Mouse (Mus musculus): ENCODE data around the gene Atg5.
A peak's percentile ranks its signal among the peaks of the same experiment; 100 is the strongest.
"Not testable (repeated sequence)": the region's sequence is repeated elsewhere in the genome, so short reads cannot be mapped to it uniquely, and the experiment has no call there.

Atg5 gene

GRCm38 (mm10) chr10:44315276-44315675 lies 47.1 kb downstream of the Atg5 start:
- DNase-seq (ENCODE audit: low read depth, low spot score), result peak; percentile 85

GRCm38 (mm10) chr10:44316280-44317270 lies 48.4 kb downstream of the Atg5 start:
- no peak for DNase-seq (ENCODE audit: low read depth, low spot score)

GRCm38 (mm10) chr10:44322166-44322565 lies 54.0 kb downstream of the Atg5 start:
- no peak for DNase-seq (ENCODE audit: low read depth, low spot score)

- DNase-seq (ENCODE audit: low read depth, low spot score), result no peak
Measured at GRCm38 (mm10) chr10:44323070-44323775, 55.1 kb downstream of the Atg5 start.

- no peak for DNase-seq (ENCODE audit: low read depth, low spot score)
Measured at GRCm38 (mm10) chr10:44323836-44324235, 55.7 kb downstream of the Atg5 start.

DNA sequence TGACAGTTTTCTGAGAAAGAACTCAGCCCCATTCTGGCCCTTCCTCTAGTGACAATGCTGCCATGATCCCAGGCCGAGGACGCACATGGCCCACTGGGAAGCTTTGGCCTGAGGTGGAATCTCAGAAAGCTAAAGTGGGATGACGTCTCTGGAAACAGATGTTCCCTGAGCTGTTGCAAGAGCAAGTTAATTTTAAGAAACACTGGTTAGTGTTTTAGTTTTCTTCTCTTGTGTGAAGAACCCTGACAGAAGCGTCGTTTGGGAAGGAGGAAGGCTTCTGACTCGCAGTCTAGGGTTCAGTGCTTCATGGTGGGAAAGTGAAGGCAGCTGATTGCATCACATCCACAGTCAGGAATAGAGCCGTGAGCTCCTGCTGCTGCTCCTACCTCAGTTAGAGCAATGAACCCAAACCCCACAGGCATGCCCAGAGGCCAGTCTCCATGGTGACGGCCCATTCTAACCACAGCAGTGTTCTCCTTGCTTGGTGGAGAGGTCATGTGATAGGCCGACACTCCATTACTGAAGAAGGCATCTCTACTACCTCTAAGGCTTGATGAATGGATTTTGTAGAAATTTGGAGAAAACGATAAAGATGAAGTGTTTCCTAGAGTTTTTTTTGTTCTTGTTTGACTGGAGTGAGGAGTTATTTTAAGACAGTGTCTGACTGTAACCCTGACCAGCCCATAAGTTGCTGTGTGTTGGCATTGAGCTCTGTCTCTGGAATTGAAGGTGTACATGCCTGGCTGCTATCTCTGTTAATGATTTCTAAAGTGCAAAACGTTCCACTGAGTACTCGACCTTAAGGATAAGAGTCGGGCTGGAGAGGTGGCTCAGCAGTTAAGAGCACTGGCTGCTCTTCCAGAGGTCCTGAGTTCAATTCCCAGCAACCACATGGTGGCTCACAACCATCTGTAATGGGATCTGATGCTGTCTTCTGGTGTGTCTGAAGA lies 57.7 kb downstream of the Atg5 start:
- DNase-seq (ENCODE audit: low read depth, low spot score), result peak; percentile 82

GRCm38 (mm10) chr10:44327057-44327456 lies 58.9 kb downstream of the Atg5 start:
- no peak for DNase-seq (ENCODE audit: low read depth, low spot score)

- peak; percentile 35 for DNase-seq (ENCODE audit: low read depth, low spot score)
Measured at GRCm38 (mm10) chr10:44328347-44328746, 60.2 kb downstream of the Atg5 start.

DNA sequence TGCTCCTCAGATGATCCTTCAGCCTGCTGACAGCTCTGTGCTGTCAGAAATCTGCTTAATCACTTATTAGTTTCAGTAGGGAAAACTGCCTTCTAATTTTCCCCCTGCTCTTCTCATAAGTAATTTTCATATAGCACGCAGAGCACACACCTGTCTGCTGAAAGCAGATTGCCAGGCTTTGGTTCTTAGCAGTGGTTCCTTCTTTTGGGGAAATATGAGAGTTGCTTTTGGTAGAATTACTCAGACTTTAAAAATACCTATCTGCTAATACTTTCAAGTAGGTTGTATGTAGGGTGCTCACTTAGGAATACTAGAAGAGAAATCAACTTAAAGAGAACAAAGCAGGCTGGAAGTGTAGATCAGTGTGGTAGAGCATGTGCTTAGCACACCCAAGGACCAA lies 62.6 kb downstream of the Atg5 start:
- DNase-seq (ENCODE audit: low read depth, low spot score), result no peak

DNA sequence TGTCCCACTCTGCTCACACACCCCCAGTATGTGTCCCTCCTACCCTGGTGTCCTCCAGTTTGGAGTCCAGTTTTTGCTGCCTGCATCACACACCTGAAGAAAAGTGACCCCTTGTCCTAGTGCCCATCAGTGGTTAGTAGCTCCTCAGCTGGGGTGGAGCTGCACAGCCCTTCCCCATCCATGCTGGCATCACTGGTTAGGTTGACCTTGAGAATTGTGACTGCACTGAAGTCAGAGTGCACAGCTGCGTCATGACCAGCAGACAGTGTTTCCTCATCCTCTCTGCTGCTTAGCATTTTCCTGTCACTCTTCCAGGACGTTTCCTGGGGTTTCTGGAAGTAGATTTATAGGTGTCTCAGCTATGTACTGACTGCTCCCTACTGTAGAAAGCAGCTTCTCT lies 63.3 kb downstream of the Atg5 start:
- no peak for DNase-seq (ENCODE audit: low read depth, low spot score)

GRCm38 (mm10) chr10:44332656-44333055 lies 64.5 kb downstream of the Atg5 start:
- DNase-seq (ENCODE audit: low read depth, low spot score), result not testable (repeated sequence)

DNA sequence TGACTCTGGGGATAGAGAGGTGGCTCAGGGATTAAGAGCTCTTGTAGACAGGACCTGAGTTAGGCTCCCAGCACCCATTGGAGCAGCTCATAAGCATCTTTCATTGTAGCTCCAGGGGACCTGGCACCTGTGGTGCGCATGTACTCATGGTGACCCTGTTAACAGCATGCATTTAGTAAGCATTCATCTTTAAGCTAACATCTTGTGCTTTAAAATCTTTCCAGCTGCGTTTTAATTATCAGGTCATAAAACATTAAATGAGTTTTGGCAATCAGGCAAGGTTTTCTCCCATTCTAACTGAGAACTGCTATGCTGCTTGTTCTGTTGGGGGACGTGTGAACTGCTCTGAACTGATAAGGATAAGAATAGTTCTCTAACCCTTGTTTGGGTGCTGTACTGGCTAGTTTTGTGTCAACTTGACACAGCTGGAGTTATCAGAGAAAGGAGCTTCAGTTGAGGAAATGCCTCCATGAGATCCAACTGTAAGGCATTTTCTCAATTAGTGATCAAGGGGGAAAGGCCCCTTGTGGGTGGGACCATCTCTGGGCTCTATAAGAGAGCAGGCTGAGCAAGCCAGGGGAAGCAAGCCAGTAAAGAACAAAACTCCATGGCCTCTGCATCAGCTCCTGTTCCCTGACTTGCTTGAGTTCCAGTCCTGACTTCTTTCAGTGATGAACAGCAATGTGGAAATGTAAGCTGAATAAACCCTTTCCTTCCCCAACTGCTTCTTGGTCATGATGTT lies 68.7 kb downstream of the Atg5 start:
- not testable (repeated sequence) for DNase-seq (ENCODE audit: low read depth, low spot score)

- no peak for DNase-seq (ENCODE audit: low read depth, low spot score)
Measured at GRCm38 (mm10) chr10:44338571-44338970, 70.4 kb downstream of the Atg5 start.

DNA sequence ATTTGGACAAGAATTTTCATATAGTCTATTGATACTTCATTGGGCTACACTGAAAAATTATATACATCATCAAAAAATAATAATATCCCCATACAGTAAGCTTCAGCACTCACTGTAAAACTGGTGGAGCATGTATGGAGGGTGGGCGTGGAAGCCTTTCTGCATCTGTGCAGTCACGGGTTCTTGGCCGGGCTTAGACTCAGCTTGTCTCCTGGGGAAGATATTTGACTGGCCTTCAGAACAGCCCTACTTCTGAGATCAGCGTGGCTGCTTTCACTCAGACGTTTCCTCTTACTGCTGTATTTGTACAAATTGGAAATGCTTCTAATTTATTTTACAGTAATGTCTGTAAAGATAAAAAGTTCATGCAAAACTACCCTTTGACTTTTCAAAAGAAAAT lies 71.2 kb downstream of the Atg5 start:
- no peak for DNase-seq (ENCODE audit: low read depth, low spot score)

- no peak for DNase-seq (ENCODE audit: low read depth, low spot score)
Measured at GRCm38 (mm10) chr10:44340928-44341327, 72.8 kb downstream of the Atg5 start.

GRCm38 (mm10) chr10:44341826-44342521 lies 73.8 kb downstream of the Atg5 start:
- DNase-seq (ENCODE audit: low read depth, low spot score), result no peak

GRCm38 (mm10) chr10:44343351-44343750 lies 75.2 kb downstream of the Atg5 start:
- DNase-seq (ENCODE audit: low read depth, low spot score), result no peak

DNA sequence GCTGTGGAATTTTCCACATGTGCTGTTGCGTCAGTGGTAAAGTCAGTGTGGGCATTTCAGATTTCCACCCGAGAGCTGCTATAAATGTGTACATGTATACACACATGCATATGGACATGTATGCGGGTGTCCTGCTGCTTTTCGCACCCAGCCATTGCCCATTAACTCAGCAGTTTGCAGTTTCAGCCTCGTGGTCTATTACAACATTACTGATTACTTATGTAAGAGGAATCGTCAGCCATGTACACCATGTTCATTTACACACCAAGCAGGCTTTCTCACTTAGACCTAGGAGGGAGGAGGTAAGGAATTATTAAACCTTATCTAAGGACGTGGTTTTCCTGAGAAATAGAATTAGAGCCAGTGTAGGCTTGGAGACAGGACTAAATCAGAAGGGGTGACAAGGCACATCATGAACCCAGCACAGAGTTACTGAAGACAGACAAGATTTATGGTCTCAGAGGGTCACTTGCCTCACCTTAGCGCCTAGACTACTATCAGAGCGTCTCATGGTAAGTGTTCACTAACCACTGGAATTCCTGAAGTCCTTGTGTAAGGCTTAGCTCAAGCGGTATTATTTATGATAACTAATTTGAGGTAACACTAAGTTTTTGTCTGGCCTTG lies 79.5 kb downstream of the Atg5 start:
- DNase-seq (ENCODE audit: low read depth, low spot score), result no peak

GRCm38 (mm10) chr10:44348474-44349415 lies 80.6 kb downstream of the Atg5 start:
- no peak for DNase-seq (ENCODE audit: low read depth, low spot score)

Measured in R1 (cell line).